Mouse (Mus musculus): Measurements from ENCODE around the gene Peak1.

- TF ChIP-seq POLR2A (IDR thresholded peaks at IDR 0.05; ENCODE audit: low read depth, low read length) (no peak), JUND (conservative IDR thresholded peaks at IDR 0.05; ENCODE audit: low read depth, low read length) (no peak), CTCF (conservative IDR thresholded peaks at IDR 0.05 in 1 of 2, IDR thresholded peaks at IDR 0.05 in 1 of 2; ENCODE audit: low read depth in 2 of 2, low read length in 2 of 2) (no peak), CHD2 (IDR thresholded peaks at IDR 0.05; ENCODE audit: low read length) (no peak), NELFE (IDR thresholded peaks at IDR 0.05; ENCODE audit: low read depth, low read length) (no peak), E2F4 (IDR thresholded peaks at IDR 0.05; ENCODE audit: insufficient replicate concordance, low read depth, low read length) (no peak), MAZ (IDR thresholded peaks at IDR 0.05; ENCODE audit: low read depth, low read length) (no peak), EP300 (IDR thresholded peaks at IDR 0.05; ENCODE audit: low read length) (no peak), CHD1 (IDR thresholded peaks at IDR 0.05; ENCODE audit: low read depth, low read length) (no peak), USF1 (IDR thresholded peaks at IDR 0.05; ENCODE audit: low read depth, low read length) (no peak), MEF2A (IDR thresholded peaks at IDR 0.05; ENCODE audit: borderline replicate concordance, low read depth, low read length) (no peak), ZKSCAN1 (IDR thresholded peaks at IDR 0.05; ENCODE audit: borderline replicate concordance, low read depth, low read length) (no peak)
Observed at GRCm38 (mm10) chr9:56218860-56219259, 199.0 kb downstream of the Peak1 start.

Data from CH12.LX (cell line).